Mouse (Mus musculus): Measurements from ENCODE around the gene Amelx.

DNA sequence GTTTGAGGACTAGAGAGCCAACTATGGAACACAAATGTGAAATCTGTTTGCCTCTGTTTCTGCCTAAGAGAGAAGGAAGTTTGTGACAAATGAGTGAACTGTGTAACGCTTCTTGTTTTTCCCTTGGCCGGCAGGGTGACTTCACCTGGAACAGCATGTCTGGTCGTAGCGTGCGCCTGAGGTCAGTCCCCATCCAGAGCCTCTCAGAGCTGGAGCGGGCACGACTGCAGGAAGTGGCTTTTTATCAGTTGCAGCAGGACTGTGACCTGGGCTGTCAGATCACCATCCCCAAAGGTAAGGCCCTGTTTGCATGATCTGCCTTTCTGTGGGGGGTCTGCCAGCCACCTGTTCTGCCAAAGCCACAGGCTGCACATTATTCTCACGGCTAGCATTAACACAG lies 33.1 kb upstream of the Amelx start:
- TF ChIP-seq ZMIZ1 (IDR thresholded peaks at IDR 0.05; ENCODE audit: low read depth, low read length): no peak
- 0 out of 4 replicates have a peak, but pooled peaks have one; percentile 25 to 26 for TF ChIP-seq EP300 (IDR thresholded peaks at IDR 0.05; ENCODE audit: low read depth in 1 of 2, low read length in 2 of 2)
- TF ChIP-seq ELF1 (IDR thresholded peaks at IDR 0.05; ENCODE audit: low read depth, low read length): no peak
- peak; percentile 50 for TF ChIP-seq TAL1 (IDR thresholded peaks at IDR 0.05; ENCODE audit: low read length)
- TF ChIP-seq ZNF384 (IDR thresholded peaks at IDR 0.05; ENCODE audit: low read depth, low read length): no peak
- no peak for TF ChIP-seq CHD2 (IDR thresholded peaks at IDR 0.05; ENCODE audit: low read length)

Data from MEL (cell line).